Mouse (Mus musculus): ENCODE data around the gene Ptprg.

Ptprg gene

DNA sequence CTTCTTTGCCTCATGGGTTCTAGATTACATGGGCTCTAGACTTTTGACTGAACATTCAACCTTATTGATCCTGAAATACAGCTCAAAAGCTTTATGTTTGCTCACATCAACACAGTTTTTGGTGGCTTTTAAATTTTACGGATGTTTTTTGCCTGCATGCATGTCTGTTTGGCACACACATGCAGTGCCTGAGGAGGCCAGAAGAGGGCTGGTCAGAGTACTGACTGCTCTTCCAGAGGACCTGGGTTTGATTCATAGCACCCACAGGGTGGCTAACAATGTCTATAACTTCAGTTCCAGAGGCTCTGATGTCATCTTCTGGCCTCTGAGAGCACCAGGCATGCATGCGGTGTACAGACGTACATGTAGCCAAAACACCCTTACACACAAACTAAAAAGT, 12.0 kb downstream of the Ptprg start:
- no peak for DNase-seq

DNA sequence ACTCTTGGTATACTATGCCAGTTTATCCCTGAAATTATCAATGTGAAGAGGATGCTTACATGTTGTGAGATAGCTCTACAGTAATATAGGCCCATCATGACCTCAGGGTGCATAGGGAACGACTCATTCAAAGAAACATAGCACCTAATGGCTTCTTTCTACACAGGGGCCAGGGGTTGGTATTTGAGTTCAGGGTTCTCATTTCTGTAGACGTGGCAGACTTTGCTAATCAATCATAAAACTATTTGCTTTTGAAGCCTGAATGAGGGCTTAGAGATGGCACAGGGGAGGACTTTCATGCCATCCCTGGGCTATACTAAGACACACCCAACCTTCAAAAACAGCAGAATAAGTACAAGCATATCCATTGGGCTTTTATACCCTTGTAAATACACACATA, 16.4 kb downstream of the Ptprg start:
- DNase-seq, result no peak

DNA sequence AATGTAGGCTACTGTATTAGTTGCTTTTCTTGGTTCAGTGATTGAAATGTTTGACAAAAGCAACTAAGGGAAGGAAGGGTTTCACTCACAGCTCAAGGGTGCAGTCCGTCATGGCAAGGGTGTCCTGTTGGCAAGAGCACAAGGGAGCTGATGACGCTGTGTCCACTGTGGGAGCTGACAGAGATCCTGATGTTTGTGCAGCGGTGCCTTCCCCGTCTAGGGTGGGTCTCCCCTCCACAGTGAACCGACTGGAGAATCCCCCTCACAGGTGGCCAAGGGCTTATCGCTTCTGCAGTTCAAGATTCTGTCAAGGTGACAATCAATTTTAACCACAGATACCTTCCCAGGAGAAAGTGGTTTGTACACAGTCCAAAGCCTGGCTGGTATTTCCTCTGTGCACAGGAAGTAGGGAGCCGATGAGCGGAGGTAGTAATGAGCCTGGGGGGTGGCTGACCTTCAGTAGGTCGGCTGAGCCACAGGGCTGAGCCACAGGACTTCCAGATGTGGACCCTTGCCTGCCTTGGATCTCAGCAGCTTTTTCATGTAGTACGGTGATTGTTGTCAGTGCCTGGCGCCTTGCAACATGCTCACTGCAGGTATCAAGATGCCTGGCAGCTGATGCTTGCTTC, 18.5 kb downstream of the Ptprg start:
- no peak for DNase-seq

DNA sequence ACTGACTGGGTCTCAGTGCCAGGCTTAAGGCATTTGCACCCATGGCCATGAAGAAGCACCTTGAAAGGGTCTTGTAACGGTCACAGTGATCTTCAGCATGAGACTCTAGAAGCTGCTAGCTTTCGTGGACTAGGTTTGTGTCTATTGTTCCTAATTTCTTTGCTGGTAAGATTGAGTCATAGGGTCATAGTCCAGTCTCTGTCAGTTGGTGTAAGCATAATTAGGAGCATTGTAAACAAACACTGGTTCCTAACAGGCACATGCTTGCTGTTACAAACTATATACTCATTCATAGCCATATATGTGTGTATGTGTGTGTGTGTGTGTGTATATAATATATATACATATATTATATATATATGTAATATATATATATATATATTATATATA, 19.1 kb downstream of the Ptprg start:
- no peak for DNase-seq

DNA sequence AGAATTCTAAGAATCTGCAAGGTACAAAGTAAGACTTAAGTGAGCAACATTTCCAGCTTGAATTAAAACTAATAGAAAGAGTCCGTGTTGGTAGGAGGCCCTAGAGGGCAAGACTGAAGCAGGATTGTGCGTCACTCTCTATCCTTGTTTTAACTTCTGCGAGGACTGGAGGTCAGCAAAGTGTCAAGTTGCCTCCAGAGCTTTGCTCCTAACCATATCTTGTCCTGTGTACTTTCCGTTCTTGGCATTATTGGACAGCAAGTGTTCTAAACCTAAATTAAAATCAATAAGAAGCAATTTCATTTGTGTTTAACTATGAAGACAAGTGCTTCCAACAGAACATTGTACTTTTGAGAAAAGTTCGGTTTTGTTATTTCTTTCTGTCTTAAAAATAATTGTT, 20.4 kb downstream of the Ptprg start:
- no peak for DNase-seq

DNA sequence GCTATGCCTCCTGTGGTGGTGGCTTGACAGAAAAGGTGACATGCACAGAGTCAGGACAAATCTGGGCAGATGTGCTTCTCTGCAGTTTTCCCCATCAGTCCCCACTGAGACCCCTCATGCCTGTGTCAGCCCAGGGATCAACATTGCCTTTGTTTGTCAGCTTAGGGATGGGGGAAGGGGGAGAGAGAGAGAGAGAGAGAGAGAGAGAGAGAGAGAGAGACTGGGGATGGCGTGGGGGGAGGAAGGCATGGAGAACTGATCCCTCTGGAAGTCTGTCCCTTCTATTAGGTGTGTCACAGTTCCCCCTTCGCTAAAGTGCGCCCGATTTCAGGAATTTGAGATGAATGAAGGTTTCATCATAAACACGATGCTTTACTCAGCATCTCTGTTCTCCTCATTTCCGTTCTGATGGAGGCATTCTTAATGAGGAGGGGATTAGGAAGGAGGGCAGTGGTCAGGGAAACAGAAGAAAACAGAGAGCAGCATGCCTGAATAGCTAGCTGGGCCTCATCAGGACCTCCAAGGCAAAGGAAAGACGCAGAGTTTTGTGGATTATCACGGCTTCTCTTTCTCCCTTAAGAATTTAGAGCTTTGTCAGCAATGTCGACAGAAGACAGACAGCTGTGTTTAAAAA, 24.1 kb downstream of the Ptprg start:
- DNase-seq, result no peak

DNA sequence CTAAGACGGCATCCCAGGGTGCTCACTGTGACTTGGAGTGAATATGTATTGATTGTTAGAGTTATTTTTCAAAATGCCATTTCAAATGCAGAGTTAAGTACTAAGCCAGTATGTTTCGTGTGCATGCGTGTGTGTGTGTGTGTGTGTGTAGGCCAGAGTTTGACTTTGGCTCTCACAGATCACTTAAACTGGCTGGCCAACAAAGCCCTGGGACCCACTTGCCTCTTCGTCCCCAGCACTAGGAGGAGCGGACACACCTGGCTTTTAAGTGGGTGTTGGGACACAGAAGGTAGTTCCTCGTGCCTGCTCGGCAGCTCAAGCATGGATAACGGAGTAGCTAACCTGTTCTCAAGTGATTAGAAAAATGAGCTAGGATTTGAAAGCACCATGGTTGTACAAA, 24.6 kb downstream of the Ptprg start:
- no peak for DNase-seq

DNA sequence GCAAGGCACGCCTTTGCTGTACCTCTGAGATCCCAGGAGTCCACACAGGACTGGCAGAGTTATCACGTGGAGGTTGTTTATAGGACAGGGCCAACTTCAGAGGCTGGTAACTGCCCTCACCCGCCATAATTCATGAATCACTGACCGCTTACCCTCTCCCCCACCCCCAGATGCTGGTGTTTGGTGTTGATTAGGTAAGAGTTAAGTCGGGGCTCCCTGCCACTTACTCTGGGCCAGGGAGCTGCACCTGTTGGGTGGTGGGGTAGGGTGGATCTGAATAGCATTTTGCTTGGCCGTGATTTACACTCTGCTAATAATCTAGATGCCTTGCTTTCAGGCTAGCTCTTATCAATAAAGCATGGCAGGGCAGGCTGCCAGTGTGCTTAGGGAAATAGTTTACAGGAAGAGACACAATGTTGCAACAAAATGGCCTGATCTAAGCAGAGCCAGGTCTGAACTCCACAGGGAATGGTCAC, 25.2 kb downstream of the Ptprg start:
- no peak for DNase-seq

DNA sequence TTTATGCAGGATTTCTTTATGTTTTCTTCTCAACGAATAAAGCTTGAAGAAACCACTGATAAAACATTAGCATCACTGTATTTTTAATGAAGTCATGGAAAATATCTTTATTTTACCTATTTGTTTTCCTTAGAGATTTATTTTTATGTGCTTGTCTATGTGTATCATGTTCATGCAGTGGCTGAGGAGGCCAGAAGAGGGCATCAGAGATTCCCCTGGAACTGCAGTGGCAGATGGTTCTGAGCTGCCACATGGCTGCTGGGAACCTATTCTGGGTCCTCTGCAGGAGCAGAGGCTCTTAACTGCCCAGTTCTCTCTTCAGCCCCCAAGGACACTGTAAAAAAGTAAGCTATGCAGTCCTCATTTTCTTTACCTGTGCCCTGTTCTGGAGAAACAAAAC, 26.6 kb downstream of the Ptprg start:
- no peak for DNase-seq

DNA sequence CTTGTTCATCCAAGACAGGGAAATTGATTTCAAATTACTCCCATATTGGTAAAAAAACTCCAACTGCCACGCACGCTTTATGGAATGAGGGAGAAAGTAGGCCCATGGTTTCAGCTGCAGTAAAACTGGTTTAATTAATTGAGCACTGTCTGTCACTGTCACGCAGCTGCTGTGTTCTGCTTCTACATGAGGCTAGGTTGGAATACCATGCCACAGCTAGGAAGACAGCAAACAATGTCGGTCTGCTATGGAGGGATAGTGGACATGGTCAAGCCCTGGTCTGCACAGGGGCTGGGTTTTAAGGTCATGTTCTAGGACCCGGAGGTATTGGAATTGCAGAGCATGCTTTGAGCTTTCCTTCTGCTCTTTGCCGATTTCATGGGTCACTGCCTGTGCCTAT, 30.9 kb downstream of the Ptprg start:
- DNase-seq, result no peak

DNA sequence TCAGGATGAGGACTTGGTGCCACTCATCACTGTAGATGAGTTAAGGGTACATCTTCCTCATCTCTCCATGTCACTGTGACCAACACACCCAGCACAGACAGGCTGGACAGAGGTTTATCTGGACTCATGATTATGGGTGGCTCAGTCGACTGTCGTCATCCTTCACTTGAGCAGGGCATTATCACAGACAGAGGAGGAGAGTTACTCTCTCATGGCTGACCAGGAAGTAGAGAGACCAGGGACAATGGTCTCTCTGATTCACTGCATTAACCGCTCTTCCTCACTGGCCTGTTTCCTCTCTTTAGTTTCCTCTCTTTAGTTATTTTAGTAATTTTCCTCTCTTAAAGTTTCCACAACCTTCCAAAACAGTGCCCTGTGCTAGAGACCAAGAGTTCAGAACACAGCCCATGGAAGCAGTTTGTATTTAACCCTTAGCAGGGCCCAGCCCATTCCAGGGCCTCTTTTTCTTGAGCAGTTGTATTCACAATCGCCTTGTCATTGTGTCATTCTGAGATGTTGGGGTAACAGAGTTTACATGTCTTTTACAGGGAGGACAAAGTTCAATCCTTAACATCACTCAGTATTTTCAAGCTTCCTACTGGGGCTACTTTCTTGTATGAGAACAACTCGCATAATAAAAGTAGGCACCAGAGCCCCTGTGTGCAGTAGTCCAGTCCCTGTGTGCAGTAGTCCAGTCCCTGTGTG, 31.7 kb downstream of the Ptprg start:
- no peak for DNase-seq

DNA sequence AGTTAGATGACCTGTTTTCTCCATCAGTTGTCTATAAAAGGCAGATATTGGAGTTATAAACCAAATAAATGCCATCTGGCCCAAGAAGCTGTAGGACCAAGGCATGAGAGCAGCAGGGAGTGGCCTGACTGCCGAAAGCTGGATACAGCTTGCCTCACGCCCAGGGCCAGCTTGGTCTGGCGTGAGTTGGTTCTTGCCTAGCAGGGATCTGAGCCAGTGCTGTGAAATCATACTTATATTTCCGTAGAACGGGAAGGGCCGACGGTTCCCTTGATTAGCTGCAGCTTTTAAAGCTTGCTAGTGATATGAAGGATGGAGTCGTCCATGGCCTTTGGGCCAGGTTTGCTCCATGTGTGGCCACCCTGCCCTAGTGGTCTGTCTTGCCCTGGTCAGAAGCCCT, 37.1 kb downstream of the Ptprg start:
- peak; percentile 44 for DNase-seq

DNA sequence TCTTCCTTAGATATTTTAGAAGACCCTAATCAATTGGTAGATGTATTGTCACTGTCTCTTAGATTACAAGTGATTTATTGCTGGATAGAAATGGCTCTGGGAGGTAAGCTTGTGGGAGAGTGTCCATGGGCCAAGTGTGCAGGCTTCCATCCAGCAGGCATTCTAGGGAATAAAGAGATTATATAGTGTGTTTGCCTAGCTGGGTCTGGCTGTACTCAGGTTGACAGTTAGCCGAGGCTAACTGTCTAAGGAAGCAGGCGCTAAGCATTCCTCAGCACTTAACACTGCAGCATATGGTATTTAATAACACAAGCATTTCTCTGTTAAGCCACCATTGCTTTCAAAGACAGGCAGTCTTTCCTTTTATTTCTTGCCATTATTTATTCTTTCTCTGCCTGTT, 39.3 kb downstream of the Ptprg start:
- no peak for DNase-seq

DNA sequence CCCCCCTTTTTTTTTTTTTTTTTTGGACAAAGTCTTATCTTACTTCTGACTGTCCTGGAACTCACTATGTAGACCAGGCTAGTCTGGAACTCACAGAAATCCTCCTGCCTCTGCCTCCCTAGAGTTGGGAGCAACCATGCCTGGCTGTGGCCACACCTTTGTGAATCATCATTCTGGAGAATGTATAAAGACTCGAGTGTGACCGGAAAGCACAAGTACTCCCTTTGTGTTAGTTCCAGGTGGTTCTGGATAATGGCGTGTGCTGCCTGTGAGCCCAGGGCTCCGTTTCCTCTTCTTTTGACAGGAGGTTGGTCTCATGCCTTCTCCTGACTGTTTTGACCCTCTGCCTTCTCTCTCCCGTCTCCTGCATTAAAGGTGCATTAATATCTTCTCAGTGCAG, 41.0 kb downstream of the Ptprg start:
- no peak for DNase-seq

DNA sequence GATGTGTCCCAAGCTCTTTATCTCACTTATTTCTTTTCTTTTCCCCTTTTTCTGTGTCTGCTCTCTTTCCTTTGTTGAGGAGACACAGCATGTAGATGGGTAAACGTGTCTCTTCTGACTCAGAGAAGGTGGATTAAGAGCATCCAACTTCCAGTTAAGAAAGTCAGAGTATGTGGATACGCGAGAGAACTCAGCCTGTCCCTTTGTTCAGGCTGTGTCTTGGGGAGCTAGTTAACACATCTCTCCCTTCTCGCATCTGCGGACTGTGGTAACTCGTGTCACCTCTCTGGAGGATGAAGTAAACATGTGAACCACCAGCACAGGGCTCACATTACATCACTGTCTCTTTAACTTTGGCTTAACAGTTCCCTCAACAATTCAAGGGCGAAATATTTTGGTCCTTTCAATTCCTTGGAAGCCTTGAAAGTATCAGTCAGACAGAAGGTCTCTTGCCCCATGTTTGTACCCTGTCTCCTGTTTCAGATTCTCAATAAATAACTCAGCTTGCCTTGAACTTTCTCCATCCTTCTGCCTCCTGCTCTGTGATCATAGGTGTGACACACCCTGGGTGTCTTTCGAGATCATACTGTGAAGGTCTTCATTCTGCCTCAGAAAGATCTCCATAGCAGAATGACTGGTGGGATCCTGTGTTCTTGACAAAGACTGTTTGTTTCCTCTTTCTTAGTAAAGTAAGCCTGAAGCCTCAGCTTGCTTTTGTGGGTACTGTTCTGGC, 51.0 kb downstream of the Ptprg start:
- DNase-seq, result no peak

DNA sequence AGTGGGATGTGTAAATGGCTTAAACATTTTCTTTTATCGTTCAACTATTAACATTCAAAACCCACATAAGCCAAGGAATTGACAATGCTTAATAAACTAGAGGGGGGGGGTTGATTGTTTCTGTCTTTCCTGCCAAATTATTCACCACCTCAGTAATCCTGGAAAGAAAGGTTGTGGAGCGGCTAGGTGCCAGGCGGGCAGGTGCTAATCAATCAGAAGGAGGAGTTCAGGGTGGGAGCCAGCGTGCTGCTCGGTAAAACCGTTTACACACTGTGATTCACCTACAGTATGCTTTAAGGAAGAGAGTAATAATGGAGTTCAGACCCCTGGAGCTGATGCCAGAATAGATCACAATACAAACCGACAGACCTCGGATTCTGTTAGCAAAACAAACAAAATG, 55.0 kb downstream of the Ptprg start:
- DNase-seq, result no peak

DNA sequence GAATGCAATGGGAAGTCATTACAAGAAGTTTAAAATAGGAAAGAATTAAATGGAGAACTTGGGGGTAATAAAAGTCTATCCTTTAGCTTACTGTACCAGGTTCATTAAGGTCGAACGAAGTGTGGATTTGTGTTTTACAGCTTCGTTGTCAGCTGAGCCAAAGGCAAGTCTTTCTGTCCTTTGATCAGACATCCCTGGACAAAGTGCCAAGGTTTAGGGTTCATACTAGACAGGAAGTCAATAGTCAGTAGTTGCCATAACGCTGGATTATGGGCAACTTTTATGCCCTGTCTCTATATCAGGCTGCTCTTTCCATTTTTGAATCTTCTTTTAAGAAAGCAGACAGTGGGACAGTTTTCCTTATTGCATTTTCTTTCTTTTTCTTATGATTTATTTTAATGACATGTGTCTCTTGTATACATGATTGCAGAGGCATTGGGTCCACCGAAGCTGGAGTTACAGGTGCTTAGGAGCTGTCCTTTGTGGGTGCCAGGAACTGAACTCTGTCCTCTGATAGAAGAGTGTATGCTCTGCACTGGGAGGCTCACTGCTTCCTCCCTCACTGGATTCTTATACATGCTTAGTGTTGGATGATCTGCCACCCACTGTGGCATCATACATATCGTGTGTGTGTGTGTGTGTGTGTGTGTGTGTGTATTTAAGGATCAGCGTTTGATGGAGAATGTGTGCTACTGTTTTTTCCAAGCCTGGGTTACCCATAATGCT, 56.7 kb downstream of the Ptprg start:
- no peak for DNase-seq

DNA sequence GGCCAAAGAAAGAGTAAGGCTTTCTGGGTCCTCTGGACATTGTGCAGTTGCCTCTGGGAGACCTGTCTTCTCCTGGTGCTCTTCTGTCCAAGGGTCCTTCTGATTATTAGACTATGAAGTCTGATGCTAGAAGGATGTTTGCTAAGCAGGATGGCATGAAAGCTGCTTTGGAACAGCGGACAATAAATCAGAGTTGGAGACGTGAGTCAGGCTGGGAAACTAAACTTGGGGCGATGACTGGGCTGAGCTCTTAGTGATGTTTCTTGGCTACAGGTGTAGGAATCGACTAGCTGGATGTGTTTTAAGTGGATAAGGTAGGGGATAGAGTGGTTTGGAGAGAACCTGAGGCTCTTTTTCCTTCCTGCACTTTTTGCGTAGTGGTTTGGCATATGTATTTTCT, 59.1 kb downstream of the Ptprg start:
- no peak for DNase-seq

DNA sequence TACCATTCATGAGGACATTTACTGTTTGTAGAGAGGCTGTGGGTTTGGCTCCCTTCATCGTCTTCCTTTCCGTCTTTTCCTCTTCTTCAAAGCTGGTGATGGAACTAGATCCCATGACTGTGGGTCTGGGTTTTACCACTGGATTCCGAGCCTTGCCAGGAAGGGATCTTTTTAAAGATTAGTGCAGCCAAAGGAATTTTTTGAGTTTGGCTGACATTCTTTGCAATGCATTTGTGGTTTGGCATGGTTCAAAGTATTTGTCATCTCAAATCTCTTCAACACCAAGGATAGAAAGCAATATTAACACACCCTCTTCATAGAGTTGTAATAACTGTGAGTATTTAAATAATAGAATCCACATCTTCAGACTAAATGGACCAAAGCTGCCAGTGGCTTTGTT, 59.8 kb downstream of the Ptprg start:
- DNase-seq, result no peak

DNA sequence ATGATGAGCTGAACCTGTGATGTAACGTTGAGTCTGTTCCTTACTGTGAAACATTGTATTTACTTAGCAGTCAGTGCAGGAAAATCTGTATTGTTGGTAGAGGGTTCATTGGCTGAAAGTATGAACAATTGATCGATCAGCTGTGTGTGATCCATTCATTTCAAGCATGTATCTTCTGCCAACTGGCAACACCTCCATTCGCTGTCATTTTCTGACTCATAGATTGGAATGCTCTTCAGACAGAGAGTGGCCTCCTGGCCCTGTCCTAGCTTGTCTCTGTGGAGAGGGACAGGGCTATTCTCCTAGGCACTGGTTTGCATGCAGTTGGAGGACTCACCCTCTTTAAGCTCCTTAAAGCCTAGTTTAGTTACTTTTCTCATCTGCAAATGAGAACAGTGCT, 62.4 kb downstream of the Ptprg start:
- DNase-seq, result no peak

DNA sequence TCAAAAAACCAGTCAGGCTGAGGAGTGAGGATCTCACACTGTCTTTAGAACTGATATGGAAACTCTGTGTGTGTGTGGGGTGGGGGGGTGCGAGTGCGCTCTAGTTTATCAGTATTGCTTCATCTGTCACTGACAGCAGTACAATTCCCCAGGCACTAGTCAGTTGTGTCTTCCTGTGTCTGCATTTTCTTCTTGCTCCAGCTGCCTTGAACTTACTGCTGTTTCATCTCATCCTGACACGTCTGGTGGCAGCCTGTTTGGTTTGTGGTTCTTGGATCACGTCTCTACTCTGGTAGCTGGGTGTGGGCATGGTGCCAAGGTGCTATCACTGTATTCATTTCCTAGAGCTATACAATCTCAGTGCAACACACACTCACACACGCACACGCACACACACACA, 64.0 kb downstream of the Ptprg start:
- DNase-seq, result peak; percentile 32

DNA sequence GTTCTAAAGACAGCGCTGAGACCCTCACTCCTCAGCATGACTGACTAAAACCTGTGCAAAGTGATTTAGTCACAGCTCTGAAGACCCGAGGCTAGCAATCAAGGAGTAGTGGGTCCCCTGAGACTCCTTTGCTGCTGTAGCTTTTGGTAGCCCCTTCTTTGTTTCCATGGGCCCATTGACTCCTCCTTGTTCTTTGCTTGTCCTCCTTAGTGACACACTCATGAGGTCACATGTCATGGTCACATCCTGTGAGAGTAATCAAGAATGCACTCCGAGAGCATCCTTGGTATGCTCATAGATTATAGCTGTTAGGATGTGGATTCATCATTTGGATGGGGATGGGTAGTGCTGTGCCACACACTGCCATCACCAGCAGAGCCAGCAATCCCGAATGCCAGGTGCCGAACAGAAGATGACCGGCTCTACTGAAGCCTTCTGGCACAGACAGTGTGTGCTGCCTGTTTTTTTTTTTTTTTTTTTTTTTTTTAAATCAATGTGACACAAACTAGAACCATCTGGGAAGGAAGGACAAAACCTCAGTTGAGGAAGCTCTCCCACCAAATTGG, 64.9 kb downstream of the Ptprg start:
- peak; percentile 31 for DNase-seq

DNA sequence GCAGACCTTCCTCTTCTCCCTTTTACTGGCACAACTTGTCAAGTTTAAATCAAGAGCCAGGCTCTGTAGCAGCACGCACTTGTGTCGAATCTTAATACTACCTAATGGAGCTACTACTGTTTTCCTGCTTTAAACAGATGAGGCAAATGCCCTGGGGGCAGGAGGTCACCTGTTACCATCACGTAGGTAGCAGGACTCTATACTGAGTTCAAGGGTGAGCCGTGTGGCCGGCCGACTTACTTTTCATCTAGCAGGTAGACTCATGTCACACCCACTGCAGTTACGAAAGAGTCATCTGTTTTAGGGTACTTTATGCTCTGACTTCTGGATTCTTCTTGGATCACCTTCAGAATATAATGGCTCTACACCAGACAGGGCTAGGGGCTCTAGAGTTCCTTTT, 66.3 kb downstream of the Ptprg start:
- no peak for DNase-seq
